Mouse (Mus musculus) limb, embryonic 11.5 days (tissue): ENCODE results near the gene Iars. TPM values are rescaled to one million over a fixed set of nuclear protein-coding genes. Genes with fewer than 3 reads are reported as not detected.

Source experiments
- ATAC-seq: fragments of 200-750 bp; cut with Nextera tagmentation; 2 replicates; pipeline ENCODE4 v1.8.0; 2017; ENCODE audit warnings: low read depth; ENCODE audit not compliant: insufficient number of reproducible peaks, low FRiP score, low TSS enrichment
- DNase-seq: peaks from one replicate; pipeline ENCODE4 v3.0.0-alpha.2; 2015; ENCODE audit warnings: low spot score
- H3K27ac ChIP-seq: fragments of 300-500 bp; sonication (generic); replicated peaks from 2 replicates; pipeline ENCODE4 v1.5.1; 2014; ENCODE audit warnings: low read depth, mild to moderate bottlenecking, low read length
- H3K27me3 ChIP-seq: fragments of 300-500 bp; sonication (generic); 2 replicates; pipeline ENCODE4 v1.6.1; 2014; ENCODE audit warnings: mild to moderate bottlenecking, low read length, mixed read lengths; ENCODE audit not compliant: control insufficient read depth, insufficient read depth
- H3K36me3 ChIP-seq: fragments of 300-500 bp; sonication (generic); 2 replicates; pipeline ENCODE4 v1.6.1; 2014; ENCODE audit warnings: mild to moderate bottlenecking, low read length, moderate library complexity, mixed read lengths; ENCODE audit not compliant: control insufficient read depth, insufficient read depth
- H3K4me1 ChIP-seq: fragments of 300-500 bp; sonication (generic); 2 replicates; pipeline ENCODE4 v1.6.1; 2014; ENCODE audit warnings: low read length, mixed read lengths; ENCODE audit not compliant: control insufficient read depth, insufficient read depth
- H3K4me2 ChIP-seq: fragments of 300-500 bp; sonication (generic); 2 replicates; pipeline ENCODE4 v1.6.1; 2014; ENCODE audit warnings: low read depth, mild to moderate bottlenecking, moderate library complexity; ENCODE audit not compliant: severe bottlenecking
- H3K4me3 ChIP-seq: fragments of 300-500 bp; sonication (generic); 2 replicates; pipeline ENCODE4 v1.5.1; 2014; ENCODE audit warnings: low read depth, low read length
- H3K9ac ChIP-seq: fragments of 300-500 bp; sonication (generic); 2 replicates; pipeline ENCODE4 v1.6.1; 2014; ENCODE audit warnings: mild to moderate bottlenecking, low read length
- H3K9me3 ChIP-seq: fragments of 300-500 bp; sonication (generic); 2 replicates; pipeline ENCODE4 v1.6.1; 2016; ENCODE audit warnings: low read length; ENCODE audit not compliant: control insufficient read depth
- WGBS: fragments of 180-500 bp; shearing (Covaris S2); extraction: QIAGEN DNeasy Blood & Tissue Kit; methylation state at CpG from one replicate; pipeline ENCODE4 v1.1.7; 2014; 5-methylcytosine and 5-hydroxymethylcytosine counted together
- polyA plus RNA-seq: library from polyadenylated mRNA; unstranded; fragments of >200 nt; fragmentation: Nextera tagmentation; extraction: Ambion mirVana; gene quantifications from 2 replicates; pipeline ENCODE4 v1.2.1, GENCODE M21; 2014

Iars gene
- polyA plus RNA-seq, 1 experiment from 2014 or later = 95.2 TPM

DNA sequence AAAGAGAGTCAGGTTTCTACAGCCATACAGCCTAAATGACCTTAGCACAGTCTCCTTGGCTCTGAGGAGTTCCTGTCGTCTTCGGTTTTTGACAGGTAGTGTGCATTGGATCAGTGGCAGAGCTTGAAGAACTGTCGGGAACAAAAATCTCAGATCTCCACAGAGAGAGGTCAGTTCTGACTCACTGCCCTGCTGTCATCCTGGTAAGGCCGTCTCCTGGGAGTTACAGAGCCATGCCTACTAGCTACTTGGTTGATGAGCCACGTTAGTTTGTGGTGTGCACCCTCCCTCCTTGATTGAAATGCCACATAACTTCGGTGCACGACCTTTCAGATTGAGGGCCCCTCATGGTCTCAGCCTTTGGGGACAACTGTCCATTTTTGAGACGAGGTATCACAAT, 26.4 kb downstream of the Iars start:
- Histone ChIP-seq H3K9me3 (no peaks in the 10 kb centered on the region), H3K27ac (no peak overlapping the region), H3K36me3 (peaks cover 20% of the 10 kb centered on the region; the same call in 1 of the 2 replicates), H3K27me3 (no peaks in the 10 kb centered on the region), H3K4me3 (no peak overlapping the region), H3K4me1 (no peaks in the 10 kb centered on the region), H3K9ac (no peak overlapping the region), H3K4me2 (no peak overlapping the region)
- ATAC-seq (no peak), DNase-seq (no peak)
- 90% methylated on average over 8 of the region's 8 CpGs for WGBS

GRCm38 (mm10) chr13:49712047-49712721, 30.3 kb downstream of the Iars start:
- Histone ChIP-seq H3K27me3 (no peaks in the 10 kb centered on the region), H3K9me3 (no peaks in the 10 kb centered on the region), H3K4me3 (no peak overlapping the region), H3K9ac (no peak overlapping the region), H3K27ac (no peak overlapping the region), H3K4me1 (no peaks in the 10 kb centered on the region), H3K36me3 (peaks cover 21% of the 10 kb centered on the region; the same call in 1 of the 2 replicates), H3K4me2 (no peak overlapping the region)
- DNase-seq (no peak), ATAC-seq (no peak)
- 94% methylated on average over 12 of the region's 12 CpGs for WGBS

DNA sequence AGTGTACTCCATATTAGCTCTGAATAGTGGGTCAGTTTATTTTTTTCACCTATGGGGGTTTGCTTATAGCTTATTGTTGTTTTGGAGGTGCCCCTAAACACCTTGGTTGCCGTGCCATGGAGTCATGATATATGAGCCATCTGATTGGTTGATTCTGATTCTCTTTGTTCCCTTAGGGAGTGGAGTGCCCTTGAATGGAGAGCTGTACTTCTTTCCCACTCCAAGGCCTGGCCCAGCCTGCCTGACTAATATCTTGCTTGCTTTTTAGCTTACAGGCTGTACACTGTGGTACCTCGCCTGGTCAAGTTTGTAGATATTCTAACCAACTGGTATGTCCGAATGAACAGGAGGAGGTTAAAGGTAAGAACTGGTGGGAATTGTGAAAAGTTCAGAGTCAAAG, 37.4 kb downstream of the Iars start:
- Histone ChIP-seq H3K27ac (no peak overlapping the region), H3K4me1 (no peaks in the 10 kb centered on the region), H3K36me3 (peaks cover 26% of the 10 kb centered on the region; the same call in 1 of the 2 replicates), H3K27me3 (no peaks in the 10 kb centered on the region), H3K9me3 (no peaks in the 10 kb centered on the region), H3K4me3 (no peak overlapping the region), H3K9ac (no peak overlapping the region), H3K4me2 (no peak overlapping the region)
- 86% methylated on average over 3 of the region's 3 CpGs for WGBS
- ATAC-seq (no peak), DNase-seq (no peak)

GRCm38 (mm10) chr13:49736430-49736829, 54.5 kb downstream of the Iars start:
- Histone ChIP-seq H3K9ac (no peak overlapping the region), H3K27ac (no peak overlapping the region), H3K4me3 (no peak overlapping the region), H3K36me3 (peaks cover 20% of the 10 kb centered on the region), H3K9me3 (no peaks in the 10 kb centered on the region), H3K4me1 (no peaks in the 10 kb centered on the region), H3K27me3 (no peaks in the 10 kb centered on the region), H3K4me2 (no peak overlapping the region)
- no peak for ATAC-seq
- WGBS = 91% methylated on average over 2 of the region's 2 CpGs
- DNase-seq = no peak

DNA sequence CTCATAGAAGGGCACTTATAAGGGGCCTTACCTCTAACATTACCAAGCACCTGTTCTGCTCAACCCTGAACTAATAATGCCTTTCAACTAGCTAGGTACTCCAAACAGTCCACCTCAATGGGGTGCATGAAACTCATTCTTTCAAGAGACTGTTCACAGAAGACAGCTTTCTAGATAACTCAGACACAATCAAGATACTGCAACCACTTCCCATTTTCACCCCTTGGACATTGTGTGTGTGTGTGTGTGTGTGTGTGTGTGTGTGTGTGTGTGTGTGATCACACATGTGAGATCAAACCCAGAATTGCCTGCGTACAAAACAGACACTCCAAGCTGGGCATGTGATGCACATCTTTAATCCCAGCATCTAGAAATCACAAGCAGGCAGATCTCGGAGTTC, 56.1 kb downstream of the Iars start:
- no peaks in the 10 kb centered on the region for H3K9me3 ChIP-seq

GRCm38 (mm10) chr13:49741285-49742040, 59.6 kb downstream of the Iars start:
- Histone ChIP-seq H3K9me3 (no peaks in the 10 kb centered on the region), H3K27me3 (no peaks in the 10 kb centered on the region), H3K9ac (no peak overlapping the region), H3K4me2 (no peak overlapping the region), H3K36me3 (no peaks in the 10 kb centered on the region), H3K4me1 (no peaks in the 10 kb centered on the region), H3K4me3 (no peak overlapping the region), H3K27ac (no peak overlapping the region)
- 92% methylated on average over 16 of the region's 16 CpGs for WGBS
- DNase-seq = no peak
- ATAC-seq = no peak

More for the DNA sequence above, 56.1 kb downstream of the Iars start:
- no peaks in the 10 kb centered on the region for H3K27me3 ChIP-seq
- H3K4me2 ChIP-seq = no peak overlapping the region
- ATAC-seq (no peak), DNase-seq (no peak)
- no peaks in the 10 kb centered on the region for H3K4me1 ChIP-seq
- no peak overlapping the region for H3K27ac ChIP-seq
- no peak overlapping the region for H3K4me3 ChIP-seq
- peaks cover 8% of the 10 kb centered on the region for H3K36me3 ChIP-seq
- WGBS = 86% methylated on average over 2 of the region's 2 CpGs
- H3K9ac ChIP-seq = no peak overlapping the region

DNA sequence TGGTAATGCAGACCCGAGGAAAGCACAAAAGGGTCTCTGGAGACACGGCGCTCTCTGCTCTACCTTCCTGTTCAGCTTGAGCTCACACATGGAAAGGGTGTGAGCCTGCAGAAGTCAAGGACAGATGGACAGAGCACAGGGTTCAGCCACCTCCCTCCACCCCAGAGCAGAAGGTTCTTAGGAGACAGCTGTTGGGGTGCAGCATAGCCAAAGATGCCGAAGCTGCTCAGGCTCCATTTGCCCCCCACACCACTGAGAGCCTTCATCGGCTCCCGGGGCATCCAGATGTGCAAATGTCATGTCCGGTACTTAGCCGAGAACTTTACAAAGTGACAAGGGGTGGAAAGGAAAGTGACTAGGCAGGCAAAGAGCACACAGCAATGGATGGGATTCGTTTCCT, 74.7 kb downstream of the Iars start:
- H3K4me2 ChIP-seq = no peak overlapping the region
- H3K4me1 ChIP-seq = no peaks in the 10 kb centered on the region
- no peak overlapping the region for H3K9ac ChIP-seq
- no peaks in the 10 kb centered on the region for H3K27me3 ChIP-seq
- ATAC-seq (no peak), DNase-seq (no peak)
- 90% methylated on average over 9 of the region's 9 CpGs for WGBS
- H3K36me3 ChIP-seq = no peaks in the 10 kb centered on the region
- H3K9me3 ChIP-seq = no peaks in the 10 kb centered on the region
- no peak overlapping the region for H3K27ac ChIP-seq
- no peak overlapping the region for H3K4me3 ChIP-seq

DNA sequence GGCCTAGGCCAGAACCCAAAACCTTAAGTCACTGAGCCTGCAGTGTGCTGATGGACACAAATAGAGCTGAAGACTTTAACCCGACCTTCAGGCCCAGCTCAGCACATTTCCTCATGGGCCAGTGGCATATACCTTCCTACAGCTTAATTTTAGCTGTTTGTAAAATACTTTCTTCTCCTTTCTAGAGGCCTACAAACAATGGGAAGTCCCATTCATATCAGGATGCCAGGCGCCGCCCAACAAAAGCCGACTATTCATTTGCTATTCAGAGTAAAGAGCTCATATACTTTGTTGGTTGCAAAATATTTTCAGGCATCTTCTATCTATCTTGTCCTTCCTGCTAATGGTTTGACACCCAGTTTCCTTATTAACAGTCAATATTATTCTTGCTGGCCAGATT, 76.1 kb downstream of the Iars start:
- no peak overlapping the region for H3K27ac ChIP-seq
- H3K4me1 ChIP-seq = no peaks in the 10 kb centered on the region
- H3K36me3 ChIP-seq = no peaks in the 10 kb centered on the region
- no peak overlapping the region for H3K4me3 ChIP-seq
- no peak overlapping the region for H3K4me2 ChIP-seq
- DNase-seq = no peak
- H3K27me3 ChIP-seq = no peaks in the 10 kb centered on the region
- no peak for ATAC-seq
- H3K9ac ChIP-seq = no peak overlapping the region
- H3K9me3 ChIP-seq = no peaks in the 10 kb centered on the region
- 88% methylated on average over 4 of the region's 4 CpGs for WGBS
